Mouse (Mus musculus) liver, embryonic 13.5 days (tissue): ENCODE results near the gene Ctu1. TPM values are rescaled to one million over a fixed set of nuclear protein-coding genes. Genes with fewer than 3 reads are reported as not detected.
"Not testable (repeated sequence)": the region's sequence is repeated elsewhere in the genome, so short reads cannot be mapped to it uniquely, and the experiment has no call there.

Experiments
- ATAC-seq: fragments of 200-750 bp; cut with Nextera tagmentation; 2 replicates; pipeline ENCODE4 v1.8.0; 2017; ENCODE audit warnings: low read depth, mild to moderate bottlenecking, moderate number of reproducible peaks, moderate library complexity
- DNase-seq: peaks from one replicate; pipeline ENCODE4 v3.0.0; 2022
- H3K27ac ChIP-seq: fragments of 300-500 bp; sonication (generic); 2 replicates; pipeline ENCODE4 v1.5.1; 2015; ENCODE audit warnings: moderate library complexity, mild to moderate bottlenecking, inconsistent platforms
- H3K27me3 ChIP-seq: fragments of 300-500 bp; sonication (generic); 2 replicates; pipeline ENCODE4 v1.6.1; 2015; ENCODE audit warnings: mild to moderate bottlenecking, inconsistent platforms
- H3K36me3 ChIP-seq: fragments of 300-500 bp; sonication (generic); 2 replicates; pipeline ENCODE4 v1.6.1; 2015; ENCODE audit warnings: mild to moderate bottlenecking, inconsistent platforms
- H3K4me1 ChIP-seq: fragments of 300-500 bp; sonication (generic); replicated peaks from 2 replicates; pipeline ENCODE4 v1.6.1; 2015; ENCODE audit warnings: inconsistent platforms
- H3K4me2 ChIP-seq: fragments of 300-500 bp; sonication (generic); 2 replicates; pipeline ENCODE4 v1.6.1; 2015; ENCODE audit warnings: inconsistent platforms, mild to moderate bottlenecking, moderate library complexity
- H3K4me3 ChIP-seq: fragments of 300-500 bp; sonication (generic); replicated peaks from 2 replicates; pipeline ENCODE4 v1.5.1; 2015; ENCODE audit warnings: mild to moderate bottlenecking, inconsistent platforms
- H3K9ac ChIP-seq: fragments of 300-500 bp; sonication (generic); 2 replicates; pipeline ENCODE4 v1.6.1; 2015; ENCODE audit warnings: mild to moderate bottlenecking, inconsistent platforms
- H3K9me3 ChIP-seq: fragments of 300-500 bp; sonication (generic); replicated peaks from 2 replicates; pipeline ENCODE4 v1.6.1; 2016; ENCODE audit warnings: inconsistent platforms
- WGBS: fragments of 180-500 bp; shearing (Covaris S2); methylation state at CpG from one replicate; pipeline ENCODE4 v1.1.7; 2015; ENCODE audit not compliant: insufficient replicate concordance; 5-methylcytosine and 5-hydroxymethylcytosine counted together
- polyA plus RNA-seq: library from polyadenylated mRNA; unstranded; fragments of >200 nt; fragmentation: Nextera tagmentation; extraction: Ambion mirVana; gene quantifications from 2 replicates; pipeline ENCODE4 v1.2.1, GENCODE M21; 2015

Ctu1 gene
- polyA plus RNA-seq, 1 experiment from 2014 or later = 5.3 TPM

DNA sequence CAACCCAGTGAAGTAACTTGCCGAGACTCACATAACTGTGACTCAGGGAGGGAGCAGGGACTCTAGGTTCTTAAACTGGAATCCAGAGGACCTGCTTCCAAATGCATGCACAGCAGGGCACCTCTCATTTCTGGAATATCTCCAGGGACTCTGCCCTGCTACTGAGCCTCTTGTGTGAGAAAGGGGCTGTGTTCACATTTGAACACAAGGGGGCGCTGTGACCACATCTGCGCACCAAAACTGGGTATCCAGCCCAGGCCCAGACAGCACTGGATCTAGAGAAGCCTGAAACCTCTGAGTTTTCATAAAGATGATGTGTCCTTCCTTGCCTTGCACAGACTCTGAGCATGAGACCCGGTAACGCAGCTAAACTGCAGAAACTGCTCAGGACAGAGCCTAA lies 9.1 kb downstream of the Ctu1 start:
- Histone ChIP-seq H3K4me1 (no peaks in the 10 kb centered on the region), H3K4me3 (no peak overlapping the region), H3K9ac (no peak overlapping the region), H3K9me3 (no peaks in the 10 kb centered on the region), H3K27ac (no peak overlapping the region), H3K36me3 (peaks cover 24% of the 10 kb centered on the region), H3K4me2 (no peak overlapping the region), H3K27me3 (no peaks in the 10 kb centered on the region)
- no peak for ATAC-seq
- DNase-seq = peak; percentile 17
- 26% methylated on average over 5 of the region's 5 CpGs for WGBS

- not testable (repeated sequence) for H3K27me3 ChIP-seq, H3K36me3 ChIP-seq, H3K4me2 ChIP-seq, DNase-seq, ATAC-seq, H3K4me3 ChIP-seq, H3K27ac ChIP-seq, H3K4me1 ChIP-seq, H3K9me3 ChIP-seq, H3K9ac ChIP-seq
- 5% methylated on average over 1 of the region's 1 CpGs for WGBS
These were observed 10.7 kb downstream of the Ctu1 start for GRCm38 (mm10) chr7:43682511-43682910.

GRCm38 (mm10) chr7:43685088-43685487 lies 13.3 kb downstream of the Ctu1 start:
- H3K9ac ChIP-seq = no peak overlapping the region
- no peaks in the 10 kb centered on the region for H3K36me3 ChIP-seq
- no peaks in the 10 kb centered on the region for H3K4me1 ChIP-seq
- H3K27me3 ChIP-seq = no peaks in the 10 kb centered on the region
- ATAC-seq = no peak
- DNase-seq = no peak
- 24% methylated on average over 7 of the region's 7 CpGs for WGBS
- H3K4me3 ChIP-seq = no peak overlapping the region
- H3K9me3 ChIP-seq = no peaks in the 10 kb centered on the region
- H3K27ac ChIP-seq = no peak overlapping the region
- H3K4me2 ChIP-seq = no peak overlapping the region

GRCm38 (mm10) chr7:43690118-43690517 lies 18.3 kb downstream of the Ctu1 start, which contains the start of gene Klk14:
TSS of gene Klk14 (plus strand) at chr7:43690418.
- H3K4me2 ChIP-seq = no peak within 1 kb of the TSS
- no peak within 1 kb of the TSS for H3K27ac ChIP-seq
- H3K4me3 ChIP-seq = no peak within 1 kb of the TSS
- no peaks in the 10 kb centered on the region for H3K9me3 ChIP-seq
- no peaks in the 10 kb centered on the region for H3K27me3 ChIP-seq
- no peak within 1 kb of the TSS for H3K9ac ChIP-seq
- no peaks in the 10 kb centered on the region for H3K36me3 ChIP-seq
- DNase-seq (no peak), ATAC-seq (no peak)
- no peaks in the 10 kb centered on the region for H3K4me1 ChIP-seq

GRCm38 (mm10) chr7:43710031-43710430 lies 38.2 kb downstream of the Ctu1 start:
- ATAC-seq (no peak), DNase-seq (no peak)
- H3K9ac ChIP-seq = no peak overlapping the region
- H3K27ac ChIP-seq = no peak overlapping the region
- 70% methylated on average over 3 of the region's 3 CpGs for WGBS
- no peaks in the 10 kb centered on the region for H3K9me3 ChIP-seq
- H3K4me1 ChIP-seq = no peaks in the 10 kb centered on the region
- H3K36me3 ChIP-seq = no peaks in the 10 kb centered on the region
- H3K4me2 ChIP-seq = no peak overlapping the region
- H3K27me3 ChIP-seq = no peaks in the 10 kb centered on the region
- H3K4me3 ChIP-seq = no peak overlapping the region

DNA sequence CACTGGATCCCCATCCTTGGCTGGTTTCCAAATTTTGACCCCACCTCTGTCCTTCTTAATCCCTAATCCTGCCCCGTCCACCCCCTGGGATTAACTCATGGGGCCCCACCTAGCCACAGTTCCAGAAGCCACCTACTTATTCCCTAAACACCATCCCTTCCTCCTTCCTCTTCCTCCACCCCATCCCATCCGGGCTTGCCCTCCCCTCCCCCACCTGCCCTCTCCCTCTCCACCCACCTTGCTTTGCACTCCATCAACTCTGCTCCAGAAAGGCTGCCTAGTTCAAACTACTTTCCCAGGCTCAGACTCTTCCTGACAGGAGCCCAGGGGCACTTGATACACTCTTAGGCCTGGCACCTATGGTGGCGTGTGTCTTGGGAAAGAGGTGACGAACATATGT lies 40.5 kb downstream of the Ctu1 start, which contains the start of gene Klk13:
TSS of gene Klk13 (plus strand) at position 301 of the 400 bp plus-strand sequence.
- no peak within 1 kb of the TSS for H3K4me2 ChIP-seq
- WGBS = 37% methylated on average over 4 of the region's 4 CpGs
- no peak within 1 kb of the TSS for H3K9ac ChIP-seq
- no peaks in the 10 kb centered on the region for H3K27me3 ChIP-seq
- H3K36me3 ChIP-seq = no peaks in the 10 kb centered on the region
- no peaks in the 10 kb centered on the region for H3K4me1 ChIP-seq
- ATAC-seq (no peak), DNase-seq (no peak)
- no peak within 1 kb of the TSS for H3K4me3 ChIP-seq
- no peak within 1 kb of the TSS for H3K27ac ChIP-seq
- H3K9me3 ChIP-seq = no peaks in the 10 kb centered on the region

- 14% methylated on average over 9 of the region's 9 CpGs for WGBS
- Histone ChIP-seq H3K27ac (no peak overlapping the region), H3K9ac (no peak overlapping the region), H3K27me3 (no peaks in the 10 kb centered on the region), H3K4me2 (no peak overlapping the region), H3K36me3 (no peaks in the 10 kb centered on the region), H3K4me3 (no peak overlapping the region), H3K9me3 (no peaks in the 10 kb centered on the region), H3K4me1 (no peaks in the 10 kb centered on the region)
- ATAC-seq = no peak
- DNase-seq = no peak
These were observed 41.1 kb downstream of the Ctu1 start for GRCm38 (mm10) chr7:43712917-43713316.

DNA sequence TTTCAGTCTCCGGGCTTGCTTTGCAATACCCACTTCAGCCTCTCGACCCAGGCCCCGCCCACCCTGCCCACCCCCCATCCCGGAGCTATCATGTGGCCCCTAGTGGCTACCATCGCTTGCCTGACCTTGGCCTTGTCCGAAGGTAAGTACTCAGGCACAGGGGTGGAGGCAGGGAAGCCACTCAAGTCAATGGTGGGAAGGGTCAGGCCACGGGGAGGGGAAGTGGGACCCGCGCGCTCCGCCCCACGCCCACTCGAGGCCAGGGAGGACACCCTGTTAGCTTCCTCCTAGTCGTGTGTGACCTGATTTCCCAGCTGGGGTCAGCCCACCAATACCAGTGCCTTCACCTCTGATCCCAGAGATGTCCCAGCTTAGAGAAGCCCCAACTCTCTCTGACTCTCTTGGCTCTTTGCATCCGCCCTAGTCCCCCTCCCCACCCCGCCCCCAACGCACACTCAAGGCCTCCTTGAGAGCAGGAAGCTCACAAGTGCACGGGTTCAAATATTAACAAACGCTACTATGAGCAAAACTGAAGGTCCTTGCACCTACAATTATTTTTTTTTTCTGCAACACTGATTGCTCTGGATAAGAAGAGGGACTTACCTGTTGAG lies 42.0 kb downstream of the Ctu1 start:
- DNase-seq = no peak
- no peak overlapping the region for H3K9ac ChIP-seq
- 7% methylated on average over 19 of the region's 19 CpGs for WGBS
- H3K4me3 ChIP-seq = no peak overlapping the region
- H3K4me1 ChIP-seq = no peaks in the 10 kb centered on the region
- no peak for ATAC-seq
- 0 out of 2 replicates have a peak overlapping the region, but pooled peaks have one; percentile 1 for H3K4me2 ChIP-seq
- H3K9me3 ChIP-seq = no peaks in the 10 kb centered on the region
- H3K27me3 ChIP-seq = no peaks in the 10 kb centered on the region
- H3K36me3 ChIP-seq = no peaks in the 10 kb centered on the region
- no peak overlapping the region for H3K27ac ChIP-seq

Other genes starting within 250 kb of the Ctu1 start
- gene Lim2, start 244.3 kb upstream of the Ctu1 start, polyA plus RNA-seq = not detected in 2 replicates
- gene Nkg7, start 234.9 kb upstream of the Ctu1 start, polyA plus RNA-seq = 7.1 and 9.6 TPM in 2 replicates
- not detected in 2 replicates for gene Cldnd2, start 231.2 kb upstream of the Ctu1 start, polyA plus RNA-seq
- 241 and 252 TPM in 2 replicates for gene Etfb, start 227.9 kb upstream of the Ctu1 start, polyA plus RNA-seq
- not detected in 2 replicates for gene Gm45233, start 227.9 kb upstream of the Ctu1 start, polyA plus RNA-seq
- gene Vsig10l, start 208.9 kb upstream of the Ctu1 start, polyA plus RNA-seq = 0.58 and 0.85 TPM in 2 replicates
- gene Iglon5, start 181.9 kb upstream of the Ctu1 start, polyA plus RNA-seq = not detected in 2 replicates
- gene 4931406B18Rik, start 166.1 kb upstream of the Ctu1 start, polyA plus RNA-seq = not detected in 2 replicates
- 1.3 TPM in 2 replicates for gene Cd33, start 127.6 kb upstream of the Ctu1 start, polyA plus RNA-seq
- 0.20 and 0.27 TPM in 2 replicates for gene Zfp658, start 109.8 kb upstream of the Ctu1 start, polyA plus RNA-seq
- gene Zfp719, start 92.4 kb upstream of the Ctu1 start, polyA plus RNA-seq = 2.0 and 2.7 TPM in 2 replicates
- 0.08 TPM in 1 of 2 replicates, not detected in the other for gene Zfp819, start 64.8 kb upstream of the Ctu1 start, polyA plus RNA-seq
- gene Ceacam18, start 37.3 kb upstream of the Ctu1 start, polyA plus RNA-seq = not detected in 2 replicates
- 1.6 and 1.9 TPM in 2 replicates for gene Siglece, start 11.9 kb upstream of the Ctu1 start, polyA plus RNA-seq
- not detected in 2 replicates for gene Klk14, start 18.4 kb downstream of the Ctu1 start, polyA plus RNA-seq
- not detected in 2 replicates for gene Klk13, start 40.6 kb downstream of the Ctu1 start, polyA plus RNA-seq
- not detected in 2 replicates for gene Klk12, start 96.9 kb downstream of the Ctu1 start, polyA plus RNA-seq
- gene Klk11, start 102.6 kb downstream of the Ctu1 start, polyA plus RNA-seq = not detected in 2 replicates
- not detected in 2 replicates for gene Klk10, start 109.0 kb downstream of the Ctu1 start, polyA plus RNA-seq
- not detected in 2 replicates for gene Klk9, start 119.9 kb downstream of the Ctu1 start, polyA plus RNA-seq
- gene Klk8, start 125.6 kb downstream of the Ctu1 start, polyA plus RNA-seq = 9.3 and 11.1 TPM in 2 replicates
- not detected in 2 replicates for gene Klk7, start 139.3 kb downstream of the Ctu1 start, polyA plus RNA-seq
- not detected in 2 replicates for gene Klk6, start 152.5 kb downstream of the Ctu1 start, polyA plus RNA-seq
- not detected in 2 replicates for gene Klk5, start 170.0 kb downstream of the Ctu1 start, polyA plus RNA-seq
- gene Klk4, start 209.1 kb downstream of the Ctu1 start, polyA plus RNA-seq = not detected in 2 replicates